Mouse (Mus musculus): Measurements from ENCODE around the gene Des. TPM values are rescaled to one million over a fixed set of nuclear protein-coding genes. Genes with fewer than 3 reads are reported as not detected.

Gene Des
- 1 to 10 TPM in 1 of 2 experiments, under 1 TPM in 1; 0.99 to 1.1 TPM for total RNA-seq (2021)

DNA sequence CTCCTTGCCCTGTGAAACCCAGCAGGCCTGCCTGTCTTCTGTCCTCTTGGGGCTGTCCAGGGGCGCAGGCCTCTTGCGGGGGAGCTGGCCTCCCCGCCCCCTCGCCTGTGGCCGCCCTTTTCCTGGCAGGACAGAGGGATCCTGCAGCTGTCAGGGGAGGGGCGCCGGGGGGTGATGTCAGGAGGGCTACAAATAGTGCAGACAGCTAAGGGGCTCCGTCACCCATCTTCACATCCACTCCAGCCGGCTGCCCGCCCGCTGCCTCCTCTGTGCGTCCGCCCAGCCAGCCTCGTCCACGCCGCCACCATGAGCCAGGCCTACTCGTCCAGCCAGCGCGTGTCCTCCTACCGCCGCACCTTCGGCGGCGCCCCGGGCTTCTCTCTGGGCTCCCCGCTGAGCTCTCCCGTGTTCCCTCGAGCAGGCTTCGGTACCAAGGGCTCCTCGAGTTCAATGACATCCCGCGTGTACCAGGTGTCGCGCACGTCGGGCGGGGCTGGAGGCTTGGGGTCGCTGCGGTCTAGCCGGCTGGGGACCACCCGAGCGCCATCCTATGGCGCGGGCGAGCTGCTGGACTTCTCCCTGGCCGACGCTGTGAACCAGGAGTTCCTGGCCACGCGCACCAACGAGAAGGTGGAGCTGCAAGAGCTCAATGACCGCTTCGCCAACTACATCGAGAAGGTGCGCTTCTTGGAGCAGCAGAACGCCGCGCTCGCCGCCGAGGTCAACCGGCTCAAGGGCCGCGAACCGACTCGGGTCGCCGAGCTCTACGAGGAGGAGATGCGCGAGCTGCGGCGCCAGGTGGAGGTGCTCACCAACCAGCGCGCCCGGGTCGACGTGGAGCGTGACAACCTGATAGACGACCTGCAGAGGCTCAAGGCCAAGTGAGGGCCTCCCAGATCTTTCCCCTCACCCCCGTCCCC, at the start of gene Des:
Des (plus strand) TSS at position 218 of the 920 bp plus-strand sequence.
- intact Hi-C loops (cut with DNase I): no loop called here
- DNase-seq (ENCODE audit: low spot score in 2 of 2): no peak

DNA sequence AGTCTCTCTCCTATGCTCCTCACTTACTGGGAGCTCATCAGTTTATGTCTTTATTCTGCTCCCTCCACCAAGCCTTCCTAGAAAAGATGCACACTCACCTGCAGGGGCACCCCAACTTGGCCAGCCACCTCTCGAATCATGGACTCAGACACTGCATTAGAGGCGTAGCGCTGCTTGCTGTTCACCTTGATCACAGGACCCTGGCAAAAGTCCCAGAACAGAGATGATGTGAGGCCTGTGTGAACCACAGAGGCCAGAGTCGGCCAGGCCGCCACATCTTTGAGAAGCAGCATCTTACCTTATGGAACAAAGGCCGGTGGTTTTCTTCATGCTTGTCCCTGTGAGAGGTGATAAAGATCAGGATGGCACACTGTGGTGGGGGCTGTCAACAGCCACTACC, 48.4 kb upstream of the Des start:
- intact Hi-C loops (cut with DNase I): no loop called here

GRCm38 (mm10) chr1:75315011-75315410, 45.1 kb upstream of the Des start:
- intact Hi-C loops (cut with DNase I): no loop called here
- no peak for DNase-seq (ENCODE audit: low spot score in 2 of 2)

More for the DNA sequence above, 48.4 kb upstream of the Des start:
- no peak for DNase-seq (ENCODE audit: low spot score in 2 of 2)

DNA sequence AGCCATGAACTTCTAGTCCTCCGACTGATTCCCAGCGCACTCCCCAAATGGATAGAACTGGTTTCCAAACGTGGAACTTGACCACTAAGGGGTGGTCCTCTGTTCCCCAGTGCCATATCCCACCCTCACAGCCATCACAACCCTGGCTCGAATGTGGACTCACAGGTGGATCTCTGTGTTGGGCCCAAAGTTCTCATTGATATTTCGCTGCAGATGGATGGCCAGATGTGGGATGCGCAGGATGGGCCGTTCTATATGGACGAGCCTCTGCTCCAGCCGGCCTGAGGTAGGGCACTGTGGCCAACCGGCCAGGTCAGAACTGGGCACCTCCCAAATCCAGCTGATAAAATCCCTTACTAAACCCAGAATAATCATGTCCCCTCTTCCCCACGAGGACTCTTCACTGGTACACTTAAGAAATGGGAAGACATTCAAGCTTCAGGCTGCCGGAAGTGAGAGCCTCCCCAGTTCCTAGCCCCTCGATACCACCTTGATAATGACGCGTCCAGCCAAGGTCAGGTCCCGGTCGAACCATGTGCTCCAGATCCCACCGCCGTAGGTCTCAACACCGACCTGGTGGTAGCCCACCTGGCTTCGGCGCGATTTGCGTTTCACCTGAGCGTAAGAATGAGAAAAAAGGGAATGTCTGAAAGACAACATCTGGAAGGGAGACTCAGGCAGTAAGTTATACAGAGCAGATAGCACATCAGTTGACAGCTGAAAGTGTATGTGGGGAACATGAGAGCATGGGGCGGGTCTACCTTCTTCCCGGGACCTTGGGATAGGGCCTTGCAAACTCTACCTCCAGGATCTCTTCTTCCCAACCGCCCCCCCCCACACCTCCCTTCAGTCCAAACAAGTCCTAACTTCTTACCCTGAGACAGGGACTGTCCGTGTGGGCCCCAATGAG, 44.4 kb upstream of the Des start:
- intact Hi-C loops (cut with DNase I): no loop called here
- DNase-seq (ENCODE audit: low spot score in 2 of 2): no peak

DNA sequence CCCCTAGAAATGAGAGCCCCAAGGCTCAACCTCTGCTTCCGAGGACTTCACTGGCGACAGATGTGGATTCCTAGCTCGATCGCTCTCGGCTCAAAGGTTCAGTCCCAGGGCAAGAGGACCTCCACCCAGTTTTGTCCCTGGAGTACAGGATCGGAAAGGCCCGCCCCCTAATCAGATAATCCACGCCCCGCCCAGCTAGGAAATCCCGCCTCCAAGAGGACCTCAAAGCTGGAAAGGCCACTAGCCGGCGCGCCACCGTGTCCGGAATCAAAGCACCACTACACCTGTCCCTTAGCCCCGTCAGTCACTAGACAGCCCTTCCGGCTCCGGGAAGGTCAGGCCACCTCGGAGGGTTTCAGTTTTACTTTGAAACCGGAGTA, 43.3 kb upstream of the Des start:
- intact Hi-C loops (cut with DNase I): no loop called here
- peak; percentile 64 to 65 for DNase-seq (ENCODE audit: low spot score in 2 of 2)

DNA sequence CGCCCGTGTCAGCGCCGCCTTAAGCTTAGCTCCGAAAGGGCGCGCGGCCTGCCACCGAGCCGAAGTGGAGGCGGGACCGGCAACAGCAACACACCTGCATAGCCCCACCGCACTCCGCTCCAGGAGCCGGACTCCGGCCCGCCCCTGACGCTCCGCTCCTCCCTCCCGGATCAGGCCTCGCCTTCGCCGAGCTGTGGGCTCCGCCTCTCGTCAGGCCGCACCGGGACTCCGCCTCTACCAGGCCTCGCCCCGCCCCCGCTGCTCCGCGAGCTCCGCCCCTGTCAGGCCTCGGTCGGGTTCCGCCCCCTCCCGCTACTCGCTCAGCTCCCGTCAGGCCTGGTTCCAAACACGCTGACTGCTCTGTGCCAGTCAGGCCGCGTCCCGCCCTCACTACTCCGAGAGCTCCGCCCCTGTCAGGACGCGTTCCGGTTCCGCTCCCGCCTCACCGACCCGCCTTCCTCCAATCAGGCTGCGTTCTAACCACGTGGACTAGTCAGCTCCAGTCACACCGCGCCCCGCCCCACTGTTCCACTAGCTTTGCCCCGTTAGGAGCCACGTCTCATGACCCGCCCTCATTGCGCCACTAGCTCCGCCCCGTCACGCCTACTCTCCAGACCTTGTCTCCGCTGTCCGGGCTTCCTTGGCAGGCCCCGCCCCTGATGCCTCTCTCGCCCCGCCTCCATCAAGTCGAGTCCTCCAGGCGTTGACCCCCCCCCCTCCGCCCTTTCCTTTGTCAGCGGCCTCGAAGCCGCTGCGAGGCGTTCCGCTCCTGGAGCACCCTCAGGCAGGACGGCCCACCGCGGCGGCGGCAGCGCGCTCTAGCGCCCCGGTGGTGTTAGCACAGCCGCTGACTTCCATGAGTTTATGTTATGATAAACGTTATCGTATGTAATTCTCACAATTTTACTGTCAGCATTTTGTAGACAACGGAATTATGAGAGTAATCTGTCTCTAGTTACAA, 42.6 kb upstream of the Des start, which contains the start of gene Dnpep:
Dnpep (minus strand) TSS at position 750 of the 961 bp plus-strand sequence.
- intact Hi-C loops (cut with DNase I): no loop called here
- DNase-seq (ENCODE audit: low spot score in 2 of 2): peak; percentile 100

DNA sequence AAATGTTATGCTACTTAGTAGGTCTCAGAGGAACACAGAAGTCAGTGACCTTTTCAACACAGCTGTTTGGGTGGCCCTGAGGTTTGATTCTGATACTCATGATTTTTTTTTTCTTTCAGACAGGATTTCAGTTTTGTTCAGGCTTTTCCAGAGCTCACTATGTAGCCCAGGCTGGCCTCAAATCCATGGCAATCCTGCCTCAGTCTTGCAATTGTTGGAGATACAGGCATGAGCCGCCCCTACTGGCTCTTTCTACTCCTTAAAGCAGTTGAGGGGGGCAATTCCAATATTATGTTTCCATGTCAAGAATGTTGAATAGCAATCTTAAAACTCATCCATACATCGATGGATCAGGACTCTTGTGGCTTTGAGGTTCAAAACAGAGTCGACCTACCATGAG, 41.8 kb upstream of the Des start:
- no peak for DNase-seq (ENCODE audit: low spot score in 2 of 2)
- intact Hi-C loops (cut with DNase I): no loop called here

GRCm38 (mm10) chr1:75318736-75319135, 41.4 kb upstream of the Des start:
- no peak for DNase-seq (ENCODE audit: low spot score in 2 of 2)
- intact Hi-C loops (cut with DNase I): no loop called here

DNA sequence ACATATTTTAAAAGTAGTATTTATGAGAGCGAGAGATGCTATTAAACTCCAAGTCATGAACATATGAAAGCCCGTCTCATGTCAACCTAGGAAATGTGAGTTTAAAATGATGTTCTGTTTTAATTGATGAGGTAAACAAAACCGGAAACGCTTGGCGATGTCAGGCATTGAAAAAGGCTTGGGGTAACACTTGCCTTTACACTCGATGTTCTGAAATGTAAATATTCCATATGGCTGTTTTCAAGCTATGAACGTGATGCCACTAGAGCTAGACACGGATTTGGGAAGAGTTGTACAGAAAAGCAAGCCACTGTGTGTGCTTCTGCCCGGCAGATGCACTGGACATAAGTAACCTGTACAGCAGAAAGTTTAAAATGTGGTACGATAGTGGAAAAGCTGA, 41.0 kb upstream of the Des start:
- no peak for DNase-seq (ENCODE audit: low spot score in 2 of 2)
- intact Hi-C loops (cut with DNase I): no loop called here

GRCm38 (mm10) chr1:75327461-75327860, 32.7 kb upstream of the Des start:
- intact Hi-C loops (cut with DNase I): no loop called here
- no peak for DNase-seq (ENCODE audit: low spot score in 2 of 2)

DNA sequence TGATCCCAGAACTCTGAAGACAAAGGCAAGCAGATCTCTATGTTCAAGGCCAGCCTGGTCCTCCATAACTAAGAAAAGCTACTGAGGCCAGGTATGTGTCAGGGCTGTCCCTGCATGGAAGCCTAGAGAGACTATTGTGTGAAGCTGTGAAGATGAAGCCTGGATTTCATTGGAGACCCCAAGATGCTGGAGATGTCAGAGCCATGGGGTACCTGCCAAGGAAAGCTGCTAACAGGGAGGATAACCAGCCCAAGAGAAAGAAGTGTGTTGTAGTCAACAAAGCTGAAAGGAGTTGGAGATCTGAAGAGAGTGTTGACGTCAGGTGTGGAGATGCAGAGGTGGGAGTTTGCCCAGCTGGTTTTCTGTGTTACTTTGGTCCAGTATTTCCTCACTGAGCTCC, 28.9 kb upstream of the Des start:
- intact Hi-C loops (cut with DNase I): no loop called here
- no peak for DNase-seq (ENCODE audit: low spot score in 2 of 2)

DNA sequence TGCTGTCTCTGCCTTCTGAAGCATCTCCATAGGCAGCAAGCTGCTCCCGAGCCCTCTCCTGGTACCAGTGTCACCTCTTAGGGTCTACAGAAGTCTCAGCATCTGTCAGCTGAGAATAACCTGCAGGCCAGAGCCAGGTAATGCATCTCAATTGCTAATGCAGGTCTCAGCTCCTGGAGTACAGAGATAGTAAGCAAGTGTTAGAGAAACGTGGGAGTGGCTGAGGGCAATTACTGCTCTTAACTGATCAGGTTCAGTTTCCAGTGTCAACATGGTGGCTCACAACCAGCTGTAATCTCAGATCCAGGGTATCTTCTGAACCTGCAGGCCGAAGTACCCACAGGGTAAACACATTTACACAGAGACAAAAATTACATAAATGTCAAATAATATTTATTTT, 23.7 kb upstream of the Des start:
- intact Hi-C loops (cut with DNase I): no loop called here
- DNase-seq (ENCODE audit: low spot score in 2 of 2): no peak

DNA sequence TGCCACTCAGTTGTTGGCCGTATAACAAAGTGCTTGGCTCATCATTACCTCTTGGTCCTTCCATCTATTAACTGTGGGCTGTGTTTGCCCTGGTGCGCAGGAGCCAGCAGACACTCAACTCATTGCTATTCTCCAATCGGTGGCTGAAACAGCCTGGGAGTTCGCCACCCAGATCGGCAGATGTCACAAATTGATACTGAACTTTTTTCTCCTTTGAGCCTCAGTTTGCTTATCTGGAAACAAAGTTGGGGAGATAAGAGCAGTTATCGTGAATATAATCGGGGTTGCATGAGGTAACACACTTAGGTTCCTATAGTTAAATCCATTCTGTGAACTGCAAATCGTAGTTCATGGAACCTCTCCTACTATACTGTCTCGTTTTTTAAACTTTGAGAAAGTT, 23.0 kb upstream of the Des start:
- intact Hi-C loops (cut with DNase I): no loop called here
- DNase-seq (ENCODE audit: low spot score in 2 of 2): no peak

- peak in 1 of 2 experiments; percentile 24 for DNase-seq (ENCODE audit: low spot score in 2 of 2)
- intact Hi-C loops (cut with DNase I): no loop called here
These were observed 21.9 kb upstream of the Des start for GRCm38 (mm10) chr1:75338091-75338694.

DNA sequence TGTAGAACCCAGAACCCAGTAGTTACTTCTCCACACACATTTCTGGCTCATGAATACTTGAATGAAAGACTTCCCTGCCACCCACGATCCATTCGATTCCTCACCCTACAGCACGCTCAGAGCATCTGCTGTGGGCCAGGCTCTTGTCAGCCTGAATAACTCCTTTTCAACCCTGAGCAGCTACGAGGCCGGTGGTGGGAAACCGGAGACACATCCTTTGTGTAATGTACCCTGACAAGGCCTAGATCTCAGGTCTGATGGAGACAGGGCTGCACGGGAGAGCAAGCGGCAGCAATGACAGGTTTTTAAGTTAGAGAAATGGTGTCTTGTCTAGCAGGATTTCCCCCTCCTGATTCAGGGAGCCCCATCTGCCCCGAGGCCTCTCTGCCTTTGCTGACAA, 20.8 kb upstream of the Des start:
- intact Hi-C loops (cut with DNase I): no loop called here
- DNase-seq (ENCODE audit: low spot score in 2 of 2): peak in 1 of 2 experiments; percentile 56

DNA sequence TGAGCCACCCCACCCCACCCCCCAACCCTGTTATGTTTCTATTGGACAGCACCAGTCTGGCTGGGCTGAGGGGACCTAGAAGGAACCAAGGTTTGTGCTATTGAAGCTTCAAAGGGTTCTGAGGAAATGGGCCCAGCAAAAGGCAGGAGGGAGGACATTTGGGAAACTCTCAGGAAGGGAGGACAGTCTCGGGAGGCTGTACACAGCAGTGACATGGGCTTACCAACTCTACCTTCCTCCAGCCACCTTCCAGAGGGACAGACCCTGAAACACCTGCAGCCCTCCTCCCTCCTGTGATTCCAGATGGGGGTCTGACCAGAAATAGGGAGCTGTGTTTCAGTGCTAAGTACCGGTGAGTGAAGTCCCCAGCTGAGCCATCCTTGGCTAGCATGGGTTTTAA, 19.6 kb upstream of the Des start:
- no peak for DNase-seq (ENCODE audit: low spot score in 2 of 2)
- intact Hi-C loops (cut with DNase I): loop anchor here (5.0 to 10.0 kb wide), 2 partner anchors 47 to 254 kb away; no protein-coding TSS in a partner anchor

GRCm38 (mm10) chr1:75342874-75343416, 17.2 kb upstream of the Des start:
- intact Hi-C loops (cut with DNase I): loop anchor here (1.0 to 10.0 kb wide), 3 partner anchors 44 to 252 kb away; no protein-coding TSS in a partner anchor
- DNase-seq (ENCODE audit: low spot score in 2 of 2): peak; percentile 77 to 89

GRCm38 (mm10) chr1:75344291-75345035, 15.7 kb upstream of the Des start:
- intact Hi-C loops (cut with DNase I): loop anchor here (5.0 to 10.0 kb wide), 2 partner anchors 43 to 250 kb away; no protein-coding TSS in a partner anchor
- DNase-seq (ENCODE audit: low spot score in 2 of 2): no peak
